In the genomic region with DNA sequence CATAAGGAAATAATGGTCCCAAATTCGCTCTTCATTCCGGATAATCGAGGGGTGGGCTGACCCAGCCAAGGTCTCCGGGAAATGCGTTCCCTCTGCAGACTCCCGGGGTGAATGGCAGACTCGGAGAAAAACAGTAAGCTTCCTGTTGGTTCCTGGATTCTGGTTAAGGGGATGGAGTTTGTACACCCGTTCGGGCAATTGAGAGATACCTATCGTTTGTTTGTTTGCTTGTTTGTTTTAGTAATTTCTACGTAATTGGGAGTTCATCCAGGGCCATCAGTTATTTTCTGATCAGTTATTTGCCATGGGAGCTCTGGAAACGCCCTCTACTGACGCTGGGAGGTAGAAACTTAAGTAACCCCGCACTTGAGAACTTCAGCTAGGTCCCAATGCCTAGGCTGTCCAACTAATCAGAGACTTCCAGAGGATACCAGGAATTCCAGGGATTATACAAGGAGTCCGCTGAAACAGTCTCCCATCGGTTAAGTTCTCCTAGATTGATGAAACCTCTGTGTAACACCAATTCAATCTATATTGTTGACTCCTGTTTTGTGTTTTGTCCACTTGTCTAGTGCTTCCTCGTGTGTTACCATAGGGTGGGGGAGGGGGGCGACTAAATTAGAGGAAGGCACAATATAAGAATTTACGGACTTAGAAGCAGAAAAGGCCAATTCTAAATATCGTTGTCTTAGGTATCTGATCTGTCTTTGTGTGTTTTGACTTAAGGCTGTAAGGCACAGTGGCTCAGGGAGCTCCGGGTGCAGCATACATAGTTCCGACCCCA, we compare ENCODE assay signal across 8 mouse cellular contexts. TPM values are rescaled to one million over a fixed set of nuclear protein-coding genes. Genes with fewer than 3 reads are reported as not detected.
DNase-seq lines count a peak whose midpoint lies in the region; ATAC-seq and TF ChIP-seq lines count a peak whose summit lies in the region.

No protein-coding gene starts in this region.

- no peak overlapping the region for H3K27ac ChIP-seq in forebrain, embryonic 12.5 days
- no peak overlapping the region for H3K27ac ChIP-seq in lung, embryonic 14.5 days (ENCODE audit: low read depth)
- no peak overlapping the region for H3K27ac ChIP-seq in olfactory bulb, adult 2 months (ENCODE audit: insufficient read depth, low read depth, low read length)

- H3K27me3 ChIP-seq in forebrain, embryonic 12.5 days = no peaks in the 10 kb centered on the region
- no peaks in the 10 kb centered on the region for H3K27me3 ChIP-seq in lung, embryonic 14.5 days (ENCODE audit: insufficient read depth, low read length)

- WGBS in forebrain, embryonic 12.5 days = 22% methylated on average over 22 of the region's 22 CpGs
- WGBS in lung, embryonic 14.5 days = 16% methylated on average over 22 of the region's 22 CpGs
- 18% methylated on average over 22 of the region's 22 CpGs for WGBS in olfactory bulb, adult 2 months

- peak overlapping the region; percentile 22 for H3K9ac ChIP-seq in forebrain, embryonic 12.5 days
- H3K9ac ChIP-seq in lung, embryonic 14.5 days = peak overlapping the region; percentile 56; the same call in 1 of the 2 replicates

- peak; percentile 21; the same call in 1 of the 2 replicates for ATAC-seq in forebrain, embryonic 12.5 days (ENCODE audit: low FRiP score)
- ATAC-seq in lung, embryonic 14.5 days (ENCODE audit: insufficient read depth) = peak; percentile 23; the same call in 1 of the 2 replicates

- DNase-seq in CD8-positive naive resting alpha-beta T cell, adult 2 months (ENCODE audit: low read depth in 2 of 2, low spot score in 2 of 2) = peak; percentile 55 to 70
- DNase-seq in brain, adult 2 months (ENCODE audit: low read depth, low spot score) = peak; percentile 79
- DNase-seq in heart, postnatal 36 days = peak; percentile 64 to 67
- DNase-seq in layer of hippocampus, adult 18-20 months (ENCODE audit: low spot score in 2 of 2) = peak; percentile 39 to 87
- DNase-seq in lung, embryonic 14.5 days = peak; percentile 73
- DNase-seq in thymus, adult 18-20 months = peak; percentile 29 to 54

- H3K4me1 ChIP-seq in forebrain, embryonic 12.5 days = no peaks in the 10 kb centered on the region
- H3K4me1 ChIP-seq in lung, embryonic 14.5 days (ENCODE audit: insufficient read depth) = no peaks in the 10 kb centered on the region
- no peaks in the 10 kb centered on the region for H3K4me1 ChIP-seq in olfactory bulb, adult 2 months (ENCODE audit: control insufficient read depth, insufficient read depth, low read length)

- TF ChIP-seq CTCF in lung, embryonic 14.5 days (IDR thresholded peaks at IDR 0.05; ENCODE audit: low read depth) = peak; percentile 36; the same call in 1 of the 2 replicates
- TF ChIP-seq CTCF in olfactory bulb, adult 2 months (IDR thresholded peaks at IDR 0.05; ENCODE audit: insufficient read depth, low read depth, low read length) = no peak

- 0 out of 2 replicates have a peak, but pooled peaks cover 3% of the 10 kb centered on the region for H3K36me3 ChIP-seq in forebrain, embryonic 12.5 days (replicated peaks)
- H3K36me3 ChIP-seq in lung, embryonic 14.5 days (ENCODE audit: insufficient read depth) = no peaks in the 10 kb centered on the region

- H3K4me3 ChIP-seq in forebrain, embryonic 12.5 days (replicated peaks) = peak overlapping the region; percentile 64
- peak overlapping the region; percentile 57 for H3K4me3 ChIP-seq in lung, embryonic 14.5 days (ENCODE audit: low read depth, low read length)
- H3K4me3 ChIP-seq in olfactory bulb, adult 2 months (ENCODE audit: insufficient read depth, low read depth, low read length) = peak overlapping the region; percentile 50

- TF ChIP-seq POLR2A in olfactory bulb, adult 2 months (IDR thresholded peaks at IDR 0.05; ENCODE audit: insufficient read depth, low read depth, low read length) = no peak

- peak overlapping the region; percentile 64 for H3K4me2 ChIP-seq in forebrain, embryonic 12.5 days
- peak overlapping the region; percentile 76 for H3K4me2 ChIP-seq in lung, embryonic 14.5 days

- intact Hi-C loops in heart, postnatal 36 days (cut with DNase I) = no loop called here

- 0 out of 2 replicates have a peak, but pooled peaks cover 3% of the 10 kb centered on the region for H3K9me3 ChIP-seq in forebrain, embryonic 12.5 days
- no peaks in the 10 kb centered on the region for H3K9me3 ChIP-seq in lung, embryonic 14.5 days (ENCODE audit: low read depth, low read length)

RNA-seq across cellular contexts. Expression of gene AW146154, which starts 0.7 kb away (rescaled TPM):
- 7.7 and 9.0 TPM in 2 replicates for polyA plus RNA-seq in forebrain, embryonic 12.5 days (2016; fragmentation: Nextera tagmentation; extraction: Ambion mirVana)
- total RNA-seq in heart, postnatal 36 days (2021) = 1 to 10 TPM; 5.5 to 6.6 TPM
- 10 to 100 TPM in 1 of 2 experiments, 1 to 10 TPM in 1; 9.2 to 10.7 TPM for total RNA-seq in layer of hippocampus, adult 18-20 months (2021)
- polyA plus RNA-seq in lung, embryonic 14.5 days (2014; fragmentation: Nextera tagmentation; extraction: Ambion mirVana) = 11.1 and 11.6 TPM in 2 replicates
- polyA plus RNA-seq in olfactory bulb, adult 2 months (2012; ENCODE audit: insufficient read depth, insufficient read length, low replicate concordance, missing spikeins) = not detected in 2 replicates

RNA-seq across cellular contexts. Expression of gene Gm20449, which starts 1.1 kb away (rescaled TPM):
- polyA plus RNA-seq in forebrain, embryonic 12.5 days (2016; fragmentation: Nextera tagmentation; extraction: Ambion mirVana) = not detected in 2 replicates
- under 1 TPM in 1 of 2 experiments, not detected in 1; 0.11 TPM for total RNA-seq in heart, postnatal 36 days (2021)
- total RNA-seq in layer of hippocampus, adult 18-20 months (2021) = under 1 TPM; 0.20 to 0.42 TPM
- polyA plus RNA-seq in lung, embryonic 14.5 days (2014; fragmentation: Nextera tagmentation; extraction: Ambion mirVana) = 0.08 TPM in 1 of 2 replicates, not detected in the other
- not detected in 2 replicates for polyA plus RNA-seq in olfactory bulb, adult 2 months (2012; ENCODE audit: insufficient read depth, insufficient read length, low replicate concordance, missing spikeins)

RNA-seq across cellular contexts. Expression of gene Vmn2r57, which starts 51.8 kb away (rescaled TPM):
- 0.06 and 0.23 TPM in 2 replicates for polyA plus RNA-seq in forebrain, embryonic 12.5 days (2016; fragmentation: Nextera tagmentation; extraction: Ambion mirVana)
- under 1 TPM; 0.19 to 0.28 TPM for total RNA-seq in heart, postnatal 36 days (2021)
- total RNA-seq in layer of hippocampus, adult 18-20 months (2021) = under 1 TPM; 0.50 to 0.56 TPM
- polyA plus RNA-seq in lung, embryonic 14.5 days (2014; fragmentation: Nextera tagmentation; extraction: Ambion mirVana) = 0.11 and 0.28 TPM in 2 replicates
- polyA plus RNA-seq in olfactory bulb, adult 2 months (2012; ENCODE audit: insufficient read depth, insufficient read length, low replicate concordance, missing spikeins) = not detected in 2 replicates
